Mouse (Mus musculus): Measurements from ENCODE around the gene Myzap. TPM values are rescaled to one million over a fixed set of nuclear protein-coding genes. Genes with fewer than 3 reads are reported as not detected.

The Myzap gene
- polyA plus RNA-seq, 1 experiment, result 1.3 TPM

GRCm38 (mm10) chr9:71479413-71479812 is 112.7 kb downstream of the Myzap start:
- TF ChIP-seq POLR2A (IDR thresholded peaks at IDR 0.05; ENCODE audit: extremely low read depth, insufficient read depth, low read length), result no peak
- TF ChIP-seq CTCF (IDR thresholded peaks at IDR 0.05; ENCODE audit: extremely low read depth, insufficient read depth, low read length), result no peak
- no peaks in the 10 kb centered on the region; the same call in 1 of the 2 replicates for H3K4me1 ChIP-seq (ENCODE audit: control insufficient read depth, insufficient read depth, low read length)
- H3K4me3 ChIP-seq (ENCODE audit: insufficient read depth, low read length), result no peak overlapping the region

DNA sequence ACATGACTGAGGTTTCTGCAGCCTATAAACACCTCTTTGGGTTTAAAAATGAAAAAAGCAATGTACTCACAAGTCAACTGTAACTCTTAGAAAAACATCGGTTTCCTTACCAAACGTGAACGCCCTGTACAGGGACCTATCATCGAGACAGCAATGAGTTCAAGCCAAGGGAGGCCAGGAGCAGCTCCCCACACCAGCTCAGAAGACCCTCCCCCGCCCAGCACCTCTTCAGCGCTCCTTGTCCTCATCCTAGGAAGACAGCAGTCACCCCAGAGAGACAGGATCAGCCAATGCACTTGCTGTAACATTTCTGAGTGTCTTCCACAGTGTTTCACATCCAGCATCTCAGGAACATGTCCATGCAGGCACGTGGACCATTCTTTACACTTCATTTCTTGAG is 113.6 kb downstream of the Myzap start:
- no peak overlapping the region for H3K4me3 ChIP-seq (ENCODE audit: insufficient read depth, low read length)

More at GRCm38 (mm10) chr9:71479413-71479812, 112.7 kb downstream of the Myzap start:
- H3K27ac ChIP-seq (ENCODE audit: insufficient read depth, low read length), result no peak overlapping the region

DNA sequence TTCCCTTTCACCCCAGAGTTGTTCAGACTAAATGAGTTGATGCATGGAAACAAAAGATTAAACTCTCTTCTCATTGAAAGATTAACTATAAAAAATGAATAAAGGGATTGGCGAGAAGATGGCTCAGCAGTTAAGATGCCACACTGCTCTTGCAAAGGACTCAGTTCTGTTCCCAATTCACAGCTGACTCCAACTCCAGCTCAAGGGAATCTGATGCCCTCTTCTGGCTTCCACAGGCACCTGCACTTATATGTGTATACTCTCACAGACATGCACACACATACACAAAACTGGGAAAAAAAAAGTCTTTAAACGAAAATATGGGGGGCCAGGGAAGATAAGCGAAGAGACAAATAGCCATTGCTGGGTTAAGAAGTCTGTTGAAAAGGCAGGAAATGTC is 115.6 kb downstream of the Myzap start:
- H3K27ac ChIP-seq (ENCODE audit: insufficient read depth, low read length), result no peak overlapping the region
- H3K4me3 ChIP-seq (ENCODE audit: insufficient read depth, low read length), result no peak overlapping the region
- H3K4me1 ChIP-seq (ENCODE audit: control insufficient read depth, insufficient read depth, low read length), result no peaks in the 10 kb centered on the region
- no peak for TF ChIP-seq POLR2A (IDR thresholded peaks at IDR 0.05; ENCODE audit: extremely low read depth, insufficient read depth, low read length)
- no peak for TF ChIP-seq CTCF (IDR thresholded peaks at IDR 0.05; ENCODE audit: extremely low read depth, insufficient read depth, low read length)

More for the DNA sequence above, 113.6 kb downstream of the Myzap start:
- Histone ChIP-seq H3K4me1 (ENCODE audit: control insufficient read depth, insufficient read depth, low read length) (no peaks in the 10 kb centered on the region), H3K27ac (ENCODE audit: insufficient read depth, low read length) (no peak overlapping the region)
- no peak for TF ChIP-seq POLR2A (IDR thresholded peaks at IDR 0.05; ENCODE audit: extremely low read depth, insufficient read depth, low read length)
- TF ChIP-seq CTCF (IDR thresholded peaks at IDR 0.05; ENCODE audit: extremely low read depth, insufficient read depth, low read length), result no peak

DNA sequence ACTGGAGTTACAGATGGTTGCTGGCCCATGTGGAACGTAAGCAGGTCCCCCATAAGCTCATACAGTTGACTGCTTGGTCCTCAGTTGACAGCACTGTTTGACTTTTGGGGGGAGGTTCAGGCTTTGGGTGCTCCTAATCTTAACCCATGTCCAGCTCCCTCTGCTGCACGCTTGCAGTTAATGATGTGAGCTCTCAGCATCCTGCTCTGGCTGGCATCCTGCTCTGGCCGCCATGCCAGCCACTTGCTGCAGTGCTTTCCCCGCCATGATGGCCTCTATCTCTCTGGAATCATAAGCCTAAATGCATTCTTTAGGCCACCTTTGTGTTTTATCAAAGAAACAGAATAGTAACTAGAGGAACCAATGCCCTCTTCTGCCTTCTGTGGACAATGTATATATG is 116.6 kb downstream of the Myzap start:
- TF ChIP-seq POLR2A (IDR thresholded peaks at IDR 0.05; ENCODE audit: extremely low read depth, insufficient read depth, low read length), result no peak
- Histone ChIP-seq H3K27ac (ENCODE audit: insufficient read depth, low read length) (no peak overlapping the region), H3K4me1 (ENCODE audit: control insufficient read depth, insufficient read depth, low read length) (no peaks in the 10 kb centered on the region), H3K4me3 (ENCODE audit: insufficient read depth, low read length) (no peak overlapping the region)

- Histone ChIP-seq H3K4me3 (ENCODE audit: insufficient read depth, low read length) (no peak overlapping the region), H3K27ac (ENCODE audit: insufficient read depth, low read length) (no peak overlapping the region), H3K4me1 (ENCODE audit: control insufficient read depth, insufficient read depth, low read length) (no peaks in the 10 kb centered on the region)
- TF ChIP-seq CTCF (IDR thresholded peaks at IDR 0.05; ENCODE audit: extremely low read depth, insufficient read depth, low read length) (no peak), POLR2A (IDR thresholded peaks at IDR 0.05; ENCODE audit: extremely low read depth, insufficient read depth, low read length) (no peak)
These were observed 124.7 kb downstream of the Myzap start for GRCm38 (mm10) chr9:71467434-71467833.

GRCm38 (mm10) chr9:71466111-71466510 is 126.0 kb downstream of the Myzap start:
- Histone ChIP-seq H3K4me1 (ENCODE audit: control insufficient read depth, insufficient read depth, low read length) (no peaks in the 10 kb centered on the region), H3K27ac (ENCODE audit: insufficient read depth, low read length) (no peak overlapping the region), H3K4me3 (ENCODE audit: insufficient read depth, low read length) (no peak overlapping the region)
- TF ChIP-seq POLR2A (IDR thresholded peaks at IDR 0.05; ENCODE audit: extremely low read depth, insufficient read depth, low read length), result no peak
- no peak for TF ChIP-seq CTCF (IDR thresholded peaks at IDR 0.05; ENCODE audit: extremely low read depth, insufficient read depth, low read length)

DNA sequence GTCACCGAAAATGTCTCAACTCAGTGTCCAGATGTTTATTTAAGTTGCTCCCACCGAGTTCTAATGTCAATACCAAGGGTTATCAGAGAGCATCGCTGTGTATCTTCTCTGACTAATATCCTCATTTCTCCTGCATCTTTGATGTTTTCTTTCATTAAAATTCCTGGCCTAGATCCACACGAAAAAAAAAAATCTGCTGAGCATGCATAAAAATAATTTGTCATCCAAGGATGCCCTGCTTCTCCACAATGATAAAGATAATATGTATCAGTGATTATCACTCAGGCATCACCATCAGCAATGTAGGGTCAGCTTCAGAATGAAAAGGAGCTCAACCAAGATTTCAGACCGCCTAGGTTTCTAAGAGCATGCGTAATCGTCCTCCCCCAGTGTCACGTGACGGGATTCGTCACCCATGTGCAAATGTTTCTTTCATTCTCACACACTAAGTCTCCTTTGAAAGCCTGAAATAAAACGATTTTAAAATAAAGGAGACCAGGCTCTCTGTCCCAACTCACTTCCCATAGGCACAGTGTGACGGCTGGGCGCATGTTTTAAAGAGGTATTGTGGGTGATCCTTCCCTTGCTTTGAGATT is 129.0 kb downstream of the Myzap start:
- Histone ChIP-seq H3K4me3 (ENCODE audit: insufficient read depth, low read length) (no peak overlapping the region), H3K27ac (ENCODE audit: insufficient read depth, low read length) (no peak overlapping the region), H3K4me1 (ENCODE audit: control insufficient read depth, insufficient read depth, low read length) (no peaks in the 10 kb centered on the region)
- TF ChIP-seq CTCF (IDR thresholded peaks at IDR 0.05; ENCODE audit: extremely low read depth, insufficient read depth, low read length), result no peak
- TF ChIP-seq POLR2A (IDR thresholded peaks at IDR 0.05; ENCODE audit: extremely low read depth, insufficient read depth, low read length), result no peak

DNA sequence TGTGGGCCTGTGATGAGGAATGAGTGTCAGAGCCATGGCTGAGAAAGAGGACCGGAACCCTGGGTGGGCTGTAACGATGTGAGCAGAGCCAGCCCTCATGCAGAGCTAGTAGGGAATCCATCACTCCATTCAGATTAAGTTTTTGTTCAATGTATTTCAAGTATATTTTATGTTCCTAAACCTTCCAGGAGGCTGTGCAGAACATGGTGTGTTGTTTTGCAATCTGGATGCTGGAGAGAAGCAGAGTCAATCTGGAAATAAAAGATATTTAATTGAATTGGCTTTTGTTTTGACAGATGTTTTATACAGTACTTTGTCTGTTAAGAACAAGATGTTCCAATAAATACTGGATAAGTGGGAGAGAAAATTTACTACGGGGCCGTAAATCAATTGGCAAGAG is 135.4 kb downstream of the Myzap start:
- Histone ChIP-seq H3K4me1 (ENCODE audit: control insufficient read depth, insufficient read depth, low read length) (no peaks in the 10 kb centered on the region), H3K4me3 (ENCODE audit: insufficient read depth, low read length) (no peak overlapping the region), H3K27ac (ENCODE audit: insufficient read depth, low read length) (no peak overlapping the region)
- no peak for TF ChIP-seq POLR2A (IDR thresholded peaks at IDR 0.05; ENCODE audit: extremely low read depth, insufficient read depth, low read length)
- TF ChIP-seq CTCF (IDR thresholded peaks at IDR 0.05; ENCODE audit: extremely low read depth, insufficient read depth, low read length), result no peak

Other genes with a start within 250 kb of the Myzap start
- gene Polr2m, start 106.4 kb downstream of the Myzap start, polyA plus RNA-seq (2012; rRNA removed), result 305 and 309 TPM in 2 replicates
- gene Cgnl1, start 179.2 kb upstream of the Myzap start, polyA plus RNA-seq (2012; rRNA removed), result 5.5 and 6.0 TPM in 2 replicates

All from cortical plate, adult 2 months (tissue).